Mouse (Mus musculus) gastrocnemius, adult 18-20 months (tissue): ENCODE measurements around the gene Raph1. TPM values are rescaled to one million over a fixed set of nuclear protein-coding genes. Genes with fewer than 3 reads are reported as not detected.

ENCODE experiments used
- DNase-seq: peaks from one replicate; pipeline ENCODE4 v3.0.0; 2021; ENCODE audit warnings: low spot score
- total RNA-seq, 2 experiments: library from RNA; stranded (reverse); gene quantifications; 2 replicates each; pipeline ENCODE4 v1.2.3; 2021

Raph1 gene
- total RNA-seq, 2 experiments from 2014 or later = 15.2 to 26.0 TPM

DNA sequence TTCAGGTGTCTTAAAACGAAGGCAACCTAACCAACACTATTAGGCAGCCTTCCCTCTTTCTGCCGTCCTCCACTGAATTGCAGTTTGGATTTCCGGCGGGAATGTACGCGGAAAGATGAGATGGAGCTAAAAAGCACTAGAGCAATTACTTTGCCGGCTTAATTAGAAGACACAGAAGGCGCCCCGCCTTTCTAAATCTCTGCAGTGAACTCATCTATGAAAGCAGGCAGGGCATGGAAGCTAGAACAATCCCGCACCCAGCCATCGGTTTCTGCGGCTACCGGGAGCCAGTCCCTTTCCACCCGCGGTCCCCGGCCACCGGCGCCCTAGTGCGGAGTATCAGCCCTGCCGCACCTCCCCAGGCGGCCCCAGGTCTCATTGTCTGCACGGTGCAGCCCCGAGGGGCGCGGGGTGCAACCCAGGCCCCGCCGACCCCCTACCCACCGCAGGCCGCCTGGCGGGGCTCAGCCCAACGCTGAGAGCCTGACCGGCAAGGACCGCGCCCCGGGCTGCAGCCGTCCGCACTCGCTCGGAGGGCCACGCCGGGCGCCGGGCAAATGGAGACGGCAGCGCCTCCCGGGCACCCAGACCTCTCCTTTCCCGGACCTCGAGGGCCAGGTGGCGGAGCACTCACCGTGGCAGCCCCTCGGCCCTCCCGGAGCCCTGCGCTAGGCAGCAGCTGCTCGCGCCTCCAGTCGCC lies 823 bp downstream of the Raph1 start:
- DNase-seq = no peak

- peak; percentile 15 for DNase-seq
Observed at GRCm38 (mm10) chr1:60565270-60565920, 1.5 kb downstream of the Raph1 start.

DNA sequence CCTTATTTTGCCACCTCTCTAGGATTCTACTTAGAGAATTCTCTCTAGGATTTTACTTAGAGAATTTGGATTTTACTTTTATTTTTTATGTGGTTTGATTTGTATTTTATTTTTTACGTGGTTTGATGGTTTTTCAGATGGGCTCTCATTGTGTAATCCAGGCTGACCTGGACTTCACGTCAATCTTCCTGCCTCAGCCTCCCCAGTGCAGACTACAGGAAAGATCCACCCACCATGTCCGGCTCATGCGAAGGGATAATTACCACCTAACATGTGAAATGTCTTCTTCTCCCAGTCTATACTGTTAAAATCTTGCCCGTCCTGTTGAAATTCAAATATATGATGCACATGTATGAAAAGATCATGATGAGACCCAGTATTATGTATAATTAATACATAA lies 2.2 kb downstream of the Raph1 start:
- no peak for DNase-seq

- DNase-seq = no peak
Observed at GRCm38 (mm10) chr1:60563021-60563420, 3.9 kb downstream of the Raph1 start.

GRCm38 (mm10) chr1:60543681-60544080 lies 23.2 kb downstream of the Raph1 start:
- DNase-seq = no peak

DNA sequence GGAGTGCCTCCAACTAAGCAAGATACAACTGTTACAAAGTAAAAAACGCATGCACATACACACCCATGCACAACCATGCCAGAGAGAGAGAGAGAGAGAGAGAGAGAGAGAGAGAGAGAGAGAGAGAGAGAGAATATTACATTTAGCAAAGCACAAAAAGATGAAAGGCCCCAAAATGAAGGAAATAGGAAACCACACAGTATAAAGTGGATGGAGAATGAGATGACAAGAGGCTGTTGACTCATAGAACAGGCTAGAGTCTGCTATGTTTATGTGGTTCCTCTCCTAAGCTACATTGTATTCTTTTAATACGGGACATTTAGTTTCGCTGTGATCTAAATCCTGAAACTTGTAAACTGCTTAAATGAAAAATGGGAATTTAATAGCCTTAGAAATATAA lies 27.6 kb downstream of the Raph1 start:
- no peak for DNase-seq

DNA sequence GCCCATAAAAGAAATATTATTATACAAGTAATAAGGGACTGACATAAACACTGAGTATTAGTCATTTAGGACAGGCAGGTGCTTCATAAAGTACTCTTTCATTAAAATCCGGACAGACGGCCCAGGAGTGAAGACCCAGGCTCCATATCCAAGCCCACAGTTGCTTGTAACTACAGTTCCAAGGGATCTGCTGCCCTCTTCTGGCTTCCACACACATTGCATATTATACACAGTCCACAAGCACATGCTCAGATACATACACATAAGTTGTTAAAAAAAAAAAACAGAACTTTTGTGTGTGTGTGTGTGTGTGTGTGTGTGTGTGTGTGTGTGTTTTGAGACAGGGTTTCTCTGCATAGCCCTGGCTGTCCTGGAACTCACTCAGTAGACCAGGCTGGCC lies 32.0 kb downstream of the Raph1 start:
- peak; percentile 14 for DNase-seq

- DNase-seq = no peak
Observed at GRCm38 (mm10) chr1:60530636-60531035, 36.3 kb downstream of the Raph1 start.

GRCm38 (mm10) chr1:60530107-60530506 lies 36.8 kb downstream of the Raph1 start:
- DNase-seq = no peak

- no peak for DNase-seq
Observed at GRCm38 (mm10) chr1:60510584-60510983, 56.3 kb downstream of the Raph1 start.

DNA sequence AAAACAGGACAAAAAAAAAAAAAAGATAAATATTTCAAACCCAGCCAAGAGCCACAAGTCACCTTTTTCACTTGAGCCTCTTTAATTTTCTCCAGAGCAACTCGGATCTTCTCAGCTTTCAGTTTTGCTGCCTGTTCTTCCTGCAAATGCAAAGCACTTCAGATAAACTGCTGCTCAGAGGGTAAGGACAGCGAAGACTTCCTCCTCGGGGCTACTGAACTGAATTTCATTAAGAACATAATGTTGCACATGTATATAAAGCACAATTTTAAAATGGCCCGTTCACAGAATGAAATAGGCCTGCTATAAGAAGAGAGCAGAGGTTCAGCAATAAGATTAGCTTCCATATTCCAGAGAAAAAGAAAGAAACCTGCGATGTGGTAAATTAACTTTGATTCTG lies 63.4 kb downstream of the Raph1 start:
- DNase-seq = no peak

GRCm38 (mm10) chr1:60493421-60493820 lies 73.5 kb downstream of the Raph1 start:
- no peak for DNase-seq

DNA sequence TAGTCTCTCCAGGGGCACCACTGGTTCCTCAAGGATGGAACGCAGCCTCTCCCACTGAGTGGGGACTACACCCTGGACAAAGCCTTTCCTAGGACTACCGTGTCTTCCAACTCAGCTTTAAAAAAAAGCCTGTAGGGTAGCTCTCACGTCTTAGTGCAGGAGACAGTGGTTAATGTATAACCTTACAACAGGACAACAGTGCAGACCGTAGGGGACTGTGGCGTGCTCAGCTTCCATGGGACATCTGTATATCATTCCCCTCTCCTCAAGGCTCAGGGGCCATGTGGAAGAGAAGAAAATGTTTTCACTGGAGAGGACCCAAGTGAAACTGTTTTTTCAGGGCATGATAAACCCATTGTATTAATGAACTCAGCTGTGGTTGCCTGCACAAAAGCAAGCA lies 74.5 kb downstream of the Raph1 start:
- DNase-seq = no peak

DNA sequence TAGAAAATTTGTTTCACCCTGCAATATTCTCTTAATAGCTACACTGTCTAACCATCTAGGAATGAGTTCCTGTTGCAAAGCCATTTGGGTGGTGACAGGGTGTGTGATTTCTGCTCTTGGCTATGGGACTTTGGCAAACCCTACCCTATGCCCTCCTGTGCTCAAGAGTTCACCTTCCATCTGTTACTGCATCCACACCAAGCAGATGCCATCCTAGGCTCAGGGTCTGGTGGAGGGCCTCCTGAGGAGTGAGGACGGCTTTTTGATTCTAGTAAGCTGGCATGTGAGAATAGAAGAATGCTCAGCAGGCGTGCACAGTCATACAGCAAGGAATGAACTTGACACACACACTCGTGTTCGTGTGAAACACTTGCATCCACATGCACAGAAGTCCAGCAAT lies 76.4 kb downstream of the Raph1 start:
- DNase-seq = peak; percentile 26

DNA sequence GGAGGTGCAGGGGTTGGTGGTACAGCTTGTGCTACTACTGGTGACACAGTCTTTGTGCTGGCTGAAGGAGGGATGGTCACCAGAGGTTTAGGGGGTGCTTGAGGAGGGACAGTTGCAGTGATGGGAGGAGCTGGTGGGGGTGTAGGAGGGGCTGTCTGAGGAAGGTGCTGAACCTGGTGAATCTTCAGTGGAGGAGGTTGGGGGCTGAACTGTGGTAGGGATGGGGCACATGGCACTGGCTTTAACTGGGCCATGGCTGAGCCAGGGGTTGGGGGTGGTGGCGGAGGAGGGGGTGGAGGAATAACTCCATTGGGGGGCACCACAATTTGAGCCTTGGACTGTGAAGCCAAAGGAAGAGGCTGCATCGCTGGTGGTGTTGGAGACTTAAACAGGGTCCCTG lies 77.2 kb downstream of the Raph1 start:
- no peak for DNase-seq

- DNase-seq = no peak
Observed at GRCm38 (mm10) chr1:60488635-60489034, 78.3 kb downstream of the Raph1 start.

GRCm38 (mm10) chr1:60485649-60486048 lies 81.3 kb downstream of the Raph1 start:
- no peak for DNase-seq

- DNase-seq = no peak
Observed at GRCm38 (mm10) chr1:60482881-60483280, 84.0 kb downstream of the Raph1 start.

DNA sequence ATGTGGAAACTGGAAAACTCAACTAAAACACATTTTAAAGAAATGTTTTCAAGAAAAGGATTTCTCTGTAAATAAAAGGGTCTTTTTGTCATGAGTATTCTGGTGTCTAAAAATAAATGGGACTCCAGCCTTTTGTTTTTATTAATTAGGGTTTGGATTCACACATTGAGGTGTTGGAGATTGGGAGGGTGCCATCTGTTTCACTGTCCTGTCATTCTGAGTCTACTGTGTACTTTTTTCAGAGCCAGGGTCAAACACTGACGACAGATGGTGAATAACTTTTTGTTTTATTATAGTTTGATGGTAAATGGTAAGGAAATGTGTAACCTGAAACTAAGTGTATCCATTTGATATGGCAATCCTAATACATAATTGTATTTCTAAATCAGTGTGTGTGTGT lies 85.3 kb downstream of the Raph1 start:
- no peak for DNase-seq

- no peak for DNase-seq
Observed at GRCm38 (mm10) chr1:60470541-60470940, 96.4 kb downstream of the Raph1 start.

DNA sequence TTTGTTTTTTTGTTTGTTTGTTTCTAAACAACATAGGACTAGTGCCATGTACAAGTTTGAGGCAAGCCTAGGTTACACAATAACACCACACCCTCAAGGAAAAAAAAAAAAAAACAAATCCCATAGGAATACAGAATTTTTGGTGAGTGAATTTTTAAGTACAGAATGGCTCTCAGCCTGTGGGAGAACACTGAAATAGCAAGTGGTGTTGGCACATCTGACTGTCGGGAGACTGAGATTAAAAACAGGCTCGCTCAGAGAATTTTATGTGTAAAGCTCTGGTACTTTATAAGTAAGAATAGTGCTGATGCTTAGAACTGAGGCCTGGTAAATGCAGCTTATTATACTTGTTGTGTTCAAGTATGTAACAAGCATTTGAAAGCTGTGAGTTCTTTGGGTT lies 97.4 kb downstream of the Raph1 start:
- peak; percentile 24 for DNase-seq

GRCm38 (mm10) chr1:60460623-60461022 lies 106.3 kb downstream of the Raph1 start:
- no peak for DNase-seq

DNA sequence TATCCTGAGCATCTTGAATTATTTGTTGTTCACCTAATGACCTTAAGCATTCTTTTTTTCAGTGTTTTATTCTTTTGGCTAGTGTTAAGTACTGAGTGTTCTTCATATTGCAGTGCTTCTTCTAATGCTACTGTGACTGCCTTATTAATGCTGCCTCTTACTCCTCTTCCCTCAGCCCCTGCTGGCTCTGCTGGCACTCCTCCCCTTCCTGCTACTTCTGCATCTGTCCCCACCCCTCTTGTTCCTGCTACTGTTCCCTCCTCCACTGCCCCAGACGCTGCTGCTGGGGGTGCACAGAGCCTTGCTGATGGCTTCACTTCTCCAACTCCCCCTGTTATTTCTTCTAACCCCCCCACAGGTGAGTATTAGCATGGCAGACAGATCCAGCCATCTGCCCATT lies 117.0 kb downstream of the Raph1 start:
- no peak for DNase-seq
